Mouse (Mus musculus) lung, postnatal 0 days (tissue): ENCODE results near the gene Vav2.

Experiments
- CTCF ChIP-seq: IDR thresholded peaks from 2 replicates; pipeline ENCODE4 v1.5.1; 2016; ENCODE audit warnings: antibody characterized with exemption, mild to moderate bottlenecking
- EP300 ChIP-seq: IDR thresholded peaks from 2 replicates; pipeline ENCODE4 v1.6.1; 2016; ENCODE audit warnings: antibody characterized with exemption, mild to moderate bottlenecking, control low read depth

DNA sequence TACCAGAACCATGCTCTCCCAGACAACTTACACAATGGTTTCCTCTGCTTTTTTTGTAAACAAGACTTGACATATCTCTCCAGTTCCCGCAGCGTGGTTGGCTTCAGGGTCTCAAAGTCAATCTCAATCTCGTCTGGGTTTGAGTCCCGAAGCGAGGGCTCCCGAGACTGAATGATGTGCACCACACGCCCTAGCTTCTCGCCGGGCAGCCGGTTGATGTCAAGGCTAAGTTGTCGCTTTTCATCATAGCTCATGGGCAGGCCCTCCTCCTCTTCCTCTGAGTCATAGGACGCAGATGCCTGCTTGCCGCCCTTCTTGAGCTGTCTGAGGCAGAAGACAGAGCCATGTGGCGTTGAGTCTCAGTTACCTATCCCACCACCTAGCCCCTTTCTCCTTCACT is 23.4 kb upstream of the Vav2 start:
- TF ChIP-seq CTCF: no peak
- TF ChIP-seq EP300: no peak
